Mouse (Mus musculus) hindbrain, embryonic 14.5 days (tissue): Measurements from ENCODE around the gene Naif1. TPM values are rescaled to one million over a fixed set of nuclear protein-coding genes. Genes with fewer than 3 reads are reported as not detected.

Experiments
- ATAC-seq: fragments of 200-750 bp; cut with Nextera tagmentation; 2 replicates; pipeline ENCODE4 v1.8.0; 2017; ENCODE audit warnings: moderate number of reproducible peaks, mild to moderate bottlenecking, moderate TSS enrichment, moderate library complexity; ENCODE audit not compliant: low FRiP score
- DNase-seq: peaks from one replicate; pipeline ENCODE4 v3.0.0-alpha.2; 2015; ENCODE audit warnings: low spot score
- H3K27ac ChIP-seq: fragments of 300-500 bp; sonication (generic); 2 replicates; pipeline ENCODE4 v1.5.1; 2014; ENCODE audit warnings: mild to moderate bottlenecking, moderate library complexity
- H3K27me3 ChIP-seq: fragments of 300-500 bp; sonication (generic); 2 replicates; pipeline ENCODE4 v1.6.1; 2014; ENCODE audit warnings: mild to moderate bottlenecking, low read length, mixed read lengths; ENCODE audit not compliant: control insufficient read depth, insufficient read depth
- H3K36me3 ChIP-seq: fragments of 300-500 bp; sonication (generic); replicated peaks from 2 replicates; pipeline ENCODE4 v1.6.1; 2014; ENCODE audit not compliant: control insufficient read depth, insufficient read depth
- H3K4me1 ChIP-seq: fragments of 300-500 bp; sonication (generic); replicated peaks from 2 replicates; pipeline ENCODE4 v1.6.1; 2014; ENCODE audit warnings: antibody characterized with exemption, low read length, mixed read lengths; ENCODE audit not compliant: control insufficient read depth, insufficient read depth
- H3K4me2 ChIP-seq: fragments of 300-500 bp; sonication (generic); replicated peaks from 2 replicates; pipeline ENCODE4 v1.6.1; 2014; ENCODE audit warnings: mild to moderate bottlenecking, moderate library complexity
- H3K4me3 ChIP-seq: fragments of 300-500 bp; sonication (generic); replicated peaks from 2 replicates; pipeline ENCODE4 v1.5.1; 2014; ENCODE audit warnings: mild to moderate bottlenecking, low read length
- H3K9ac ChIP-seq: fragments of 300-500 bp; sonication (generic); 2 replicates; pipeline ENCODE4 v1.6.1; 2014
- H3K9me3 ChIP-seq: fragments of 300-500 bp; sonication (generic); 2 replicates; pipeline ENCODE4 v1.6.1; 2016; ENCODE audit warnings: low read length; ENCODE audit not compliant: control insufficient read depth
- WGBS: fragments of 180-500 bp; shearing (Covaris S2); extraction: QIAGEN DNeasy Blood & Tissue Kit; methylation state at CpG from one replicate; pipeline ENCODE4 v1.1.7; 2014; 5-methylcytosine and 5-hydroxymethylcytosine counted together
- polyA plus RNA-seq: library from polyadenylated mRNA; unstranded; fragments of >200 nt; fragmentation: Nextera tagmentation; extraction: Ambion mirVana; gene quantifications from 2 replicates; pipeline ENCODE4 v1.2.1, GENCODE M21; 2014

Naif1 gene
- polyA plus RNA-seq, 1 experiment from 2014 or later: 5.3 TPM

GRCm38 (mm10) chr2:32416556-32416955 lies 33.7 kb upstream of the Naif1 start:
- DNase-seq (no peak), ATAC-seq (no peak)
- H3K27me3 ChIP-seq: no peaks in the 10 kb centered on the region
- no peak overlapping the region for H3K9ac ChIP-seq
- H3K36me3 ChIP-seq: peaks cover 75% of the 10 kb centered on the region
- H3K4me3 ChIP-seq: no peak overlapping the region
- no peak overlapping the region for H3K4me2 ChIP-seq
- H3K9me3 ChIP-seq: no peaks in the 10 kb centered on the region
- no peaks in the 10 kb centered on the region for H3K4me1 ChIP-seq
- H3K27ac ChIP-seq: no peak overlapping the region
- 89% methylated on average over 2 of the region's 2 CpGs for WGBS

GRCm38 (mm10) chr2:32417486-32417885 lies 32.8 kb upstream of the Naif1 start:
- 93% methylated on average over 8 of the region's 8 CpGs for WGBS
- H3K9me3 ChIP-seq: no peaks in the 10 kb centered on the region
- H3K9ac ChIP-seq: no peak overlapping the region
- H3K27ac ChIP-seq: no peak overlapping the region
- DNase-seq: no peak
- peaks cover under 1% of the 10 kb centered on the region; the same call in 1 of the 2 replicates for H3K4me1 ChIP-seq
- H3K4me3 ChIP-seq: no peak overlapping the region
- no peak for ATAC-seq
- no peak overlapping the region for H3K4me2 ChIP-seq
- H3K27me3 ChIP-seq: no peaks in the 10 kb centered on the region
- H3K36me3 ChIP-seq: peaks cover 75% of the 10 kb centered on the region

GRCm38 (mm10) chr2:32418430-32419151 lies 31.7 kb upstream of the Naif1 start:
- H3K9me3 ChIP-seq: no peaks in the 10 kb centered on the region

GRCm38 (mm10) chr2:32419359-32419758 lies 30.9 kb upstream of the Naif1 start:
- 86% methylated on average over 3 of the region's 3 CpGs for WGBS
- no peak for ATAC-seq
- no peak overlapping the region for H3K9ac ChIP-seq
- H3K4me1 ChIP-seq: peaks cover 19% of the 10 kb centered on the region
- H3K4me3 ChIP-seq: no peak overlapping the region
- H3K27me3 ChIP-seq: no peaks in the 10 kb centered on the region
- no peak overlapping the region for H3K27ac ChIP-seq
- no peak overlapping the region for H3K4me2 ChIP-seq
- no peaks in the 10 kb centered on the region for H3K9me3 ChIP-seq
- no peak for DNase-seq
- H3K36me3 ChIP-seq: peaks cover 69% of the 10 kb centered on the region

More at GRCm38 (mm10) chr2:32418430-32419151, 31.7 kb upstream of the Naif1 start:
- H3K4me2 ChIP-seq: no peak overlapping the region
- 90% methylated on average over 12 of the region's 12 CpGs for WGBS
- no peak for DNase-seq
- peaks cover 12% of the 10 kb centered on the region for H3K4me1 ChIP-seq
- no peak overlapping the region for H3K27ac ChIP-seq
- peaks cover 75% of the 10 kb centered on the region for H3K36me3 ChIP-seq
- H3K4me3 ChIP-seq: no peak overlapping the region
- no peak for ATAC-seq
- H3K9ac ChIP-seq: no peak overlapping the region
- no peaks in the 10 kb centered on the region for H3K27me3 ChIP-seq

GRCm38 (mm10) chr2:32420066-32420608 lies 30.1 kb upstream of the Naif1 start:
- Histone ChIP-seq H3K27me3 (no peaks in the 10 kb centered on the region), H3K4me3 (no peak overlapping the region), H3K4me1 (peaks cover 27% of the 10 kb centered on the region), H3K9ac (no peak overlapping the region), H3K36me3 (peaks cover 62% of the 10 kb centered on the region), H3K27ac (no peak overlapping the region), H3K9me3 (no peaks in the 10 kb centered on the region), H3K4me2 (no peak overlapping the region)
- ATAC-seq (no peak), DNase-seq (no peak)
- 91% methylated on average over 12 of the region's 12 CpGs for WGBS

GRCm38 (mm10) chr2:32420647-32421046 lies 29.6 kb upstream of the Naif1 start:
- Histone ChIP-seq H3K4me2 (no peak overlapping the region), H3K4me1 (peaks cover 27% of the 10 kb centered on the region), H3K9me3 (no peaks in the 10 kb centered on the region), H3K4me3 (no peak overlapping the region), H3K9ac (no peak overlapping the region), H3K27ac (no peak overlapping the region), H3K36me3 (peaks cover 56% of the 10 kb centered on the region), H3K27me3 (no peaks in the 10 kb centered on the region)
- 88% methylated on average over 6 of the region's 6 CpGs for WGBS
- ATAC-seq (no peak), DNase-seq (no peak)

- no peaks in the 10 kb centered on the region for H3K9me3 ChIP-seq
- no peak for DNase-seq
- ATAC-seq: no peak
- peaks cover 27% of the 10 kb centered on the region for H3K4me1 ChIP-seq
- H3K9ac ChIP-seq: no peak overlapping the region
- H3K27me3 ChIP-seq: no peaks in the 10 kb centered on the region
- H3K36me3 ChIP-seq: peaks cover 48% of the 10 kb centered on the region
- no peak overlapping the region for H3K4me2 ChIP-seq
- H3K4me3 ChIP-seq: no peak overlapping the region
- 94% methylated on average over 6 of the region's 6 CpGs for WGBS
- H3K27ac ChIP-seq: no peak overlapping the region
These were observed 28.4 kb upstream of the Naif1 start for GRCm38 (mm10) chr2:32421851-32422251.

- peak; percentile 90 for ATAC-seq
- H3K4me3 ChIP-seq: peak overlapping the region; percentile 34
- H3K4me1 ChIP-seq: peaks cover 41% of the 10 kb centered on the region
- WGBS: 1% methylated on average over 14 of the region's 14 CpGs
- H3K9ac ChIP-seq: peak overlapping the region; percentile 63
- peaks cover 30% of the 10 kb centered on the region for H3K36me3 ChIP-seq
- no peaks in the 10 kb centered on the region for H3K27me3 ChIP-seq
- H3K27ac ChIP-seq: peak overlapping the region; percentile 83
- H3K4me2 ChIP-seq: peak overlapping the region; percentile 66
- no peaks in the 10 kb centered on the region for H3K9me3 ChIP-seq
- peak; percentile 78 for DNase-seq
These were observed 26.6 kb upstream of the Naif1 start for GRCm38 (mm10) chr2:32423481-32424331.

GRCm38 (mm10) chr2:32424796-32425195 lies 25.5 kb upstream of the Naif1 start:
- peaks cover 51% of the 10 kb centered on the region for H3K4me1 ChIP-seq
- H3K4me3 ChIP-seq: no peak overlapping the region
- whole genome bisulfite sequencing: 72% methylated on average over 3 of the region's 3 CpGs
- no peak overlapping the region; the same call in 1 of the 2 replicates for H3K4me2 ChIP-seq
- DNase-seq: no peak
- H3K27ac ChIP-seq: peak overlapping the region; percentile 83; the same call in 1 of the 2 replicates
- no peaks in the 10 kb centered on the region for H3K27me3 ChIP-seq
- no peaks in the 10 kb centered on the region for H3K9me3 ChIP-seq
- ATAC-seq: no peak
- H3K9ac ChIP-seq: peak overlapping the region; percentile 13; the same call in 1 of the 2 replicates
- peaks cover 19% of the 10 kb centered on the region for H3K36me3 ChIP-seq
